Mouse (Mus musculus) spleen, adult 18-20 months (tissue): Measurements from ENCODE around the gene Dnah7c.

Source experiments
- DNase-seq, 2 experiments: peaks; one replicate each; pipeline ENCODE4 v3.0.0; 2022; ENCODE audit warnings: mixed read lengths in 2 of 2

Gene Dnah7c

DNA sequence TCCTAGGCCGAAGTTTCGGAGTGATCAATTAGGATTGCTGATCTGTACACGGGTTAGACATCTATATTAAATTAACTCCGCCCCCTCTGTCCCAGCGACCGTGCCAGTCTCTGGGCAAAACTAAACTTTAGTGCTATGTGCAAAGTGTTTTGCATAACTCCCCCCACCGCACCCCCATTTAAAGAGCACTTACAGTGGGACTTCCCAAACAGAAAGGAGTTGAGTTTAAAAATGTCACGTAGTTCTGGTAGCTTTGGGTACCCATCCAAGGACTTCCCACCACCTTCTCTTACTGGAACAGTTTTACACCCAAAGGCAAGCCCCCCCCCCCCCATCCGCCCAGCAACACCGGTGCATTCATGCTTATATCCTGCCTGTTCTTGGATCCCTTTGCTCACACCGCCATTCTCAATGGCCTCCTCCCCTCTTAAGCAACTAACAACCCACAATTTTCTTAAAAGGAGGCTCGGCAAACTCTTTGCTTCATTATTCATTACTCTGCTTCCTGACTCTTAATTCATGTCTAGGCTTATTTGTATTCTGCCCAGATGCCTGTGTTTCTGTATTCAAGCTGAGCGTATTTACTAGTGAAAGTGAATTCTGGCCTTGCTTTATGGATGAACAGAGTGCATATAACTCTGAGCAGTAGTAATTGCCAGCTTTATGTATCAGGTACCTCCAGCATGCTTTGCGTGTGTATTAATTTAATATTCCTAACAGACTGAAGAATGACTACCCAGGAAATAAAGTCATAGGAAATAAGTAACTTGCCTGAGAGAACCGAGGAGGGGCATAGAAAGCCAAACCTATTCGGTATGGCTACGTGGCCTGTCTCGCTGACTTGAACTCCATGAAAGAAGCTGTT lies 428.9 kb downstream of the Dnah7c start:
- no peak for DNase-seq

DNA sequence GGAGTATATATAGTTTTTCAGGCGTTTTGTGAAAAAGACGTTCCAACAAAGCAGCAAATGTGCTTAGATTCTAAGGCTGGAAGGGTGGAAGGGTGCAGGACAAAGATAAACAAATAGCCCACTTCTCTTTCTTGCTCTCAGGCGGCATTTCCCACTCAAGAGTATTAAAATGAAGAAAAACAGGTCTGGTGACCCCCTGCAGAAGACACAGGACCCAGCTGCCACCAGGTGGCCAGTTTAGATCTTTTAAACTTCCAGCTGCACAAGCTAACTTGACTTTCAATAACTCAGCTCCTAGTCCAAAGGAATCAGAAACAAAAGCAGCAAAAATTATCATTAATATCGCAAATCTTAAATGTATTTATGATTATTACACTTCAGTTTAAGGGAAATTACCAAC lies 431.1 kb downstream of the Dnah7c start:
- no peak for DNase-seq
